Mouse (Mus musculus) brain, adult 10 weeks (tissue): ENCODE results near the gene Stag1. TPM values are rescaled to one million over a fixed set of nuclear protein-coding genes. Genes with fewer than 3 reads are reported as not detected.

Experiments used
- polyA plus RNA-seq: library from polyadenylated mRNA; stranded (reverse); fragments of 350-450 nt; fragmentation: Illumina TruSeq; extraction: RNeasy Lipid Tissue Mini Kit (QIAGEN cat#74804); gene quantifications from one replicate; pipeline ENCODE4 v1.2.3, GENCODE M21; 2015; ENCODE audit warnings: low read depth, low replicate concordance

The Stag1 gene
- 17.4 TPM for polyA plus RNA-seq

DNA sequence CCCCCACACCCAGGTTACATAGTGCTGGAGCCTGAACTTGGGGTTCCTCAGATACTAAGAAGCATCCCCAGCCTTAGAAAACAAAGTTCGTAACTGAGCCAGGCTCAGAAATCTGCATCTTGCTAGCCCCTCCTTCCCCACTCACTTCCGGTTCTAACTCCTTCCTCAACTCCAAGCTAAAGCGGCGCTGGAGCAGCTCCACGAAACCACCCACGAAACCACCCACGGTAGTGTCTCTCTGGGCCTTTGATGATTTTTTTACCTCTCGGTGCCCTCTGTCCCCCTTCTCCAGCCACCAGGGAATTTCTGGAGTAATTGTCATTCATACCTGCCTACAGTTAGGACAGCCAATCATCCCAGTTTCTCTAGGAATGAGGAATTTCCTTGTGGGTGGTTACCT is at the start of gene Stag1:
Stag1 (plus strand) TSS at position 253 of the 400 bp plus-strand sequence.

DNA sequence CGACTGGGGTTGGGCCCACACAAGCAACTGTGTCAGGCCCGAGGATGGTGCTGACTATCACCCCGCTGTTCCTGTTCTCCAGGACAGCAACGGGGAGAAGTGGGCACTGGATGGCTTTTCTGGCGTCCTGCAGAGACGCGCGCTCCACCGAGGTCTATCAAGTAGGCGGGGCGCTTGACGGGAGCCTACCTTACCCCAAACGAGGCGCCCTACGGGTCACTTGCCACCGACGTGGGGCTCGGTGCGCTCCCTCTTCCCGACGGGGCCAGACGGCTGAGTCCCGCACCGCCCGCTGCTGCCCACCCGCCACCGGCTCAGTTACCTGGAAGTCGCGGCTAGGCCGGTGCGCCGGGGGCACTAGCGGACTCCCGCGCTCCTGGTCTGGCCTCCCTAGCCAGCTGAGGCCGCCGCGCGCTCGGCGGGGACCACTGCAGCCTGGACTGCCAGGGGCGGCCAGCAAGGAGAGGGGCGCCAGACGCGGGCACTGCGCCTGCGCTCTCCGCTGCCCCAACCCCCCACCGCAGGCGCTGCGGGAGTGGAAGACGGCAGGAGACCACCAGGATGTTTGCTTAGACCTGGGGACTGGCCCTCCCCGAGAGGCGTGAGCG is 26.9 kb upstream of the Stag1 start, which contains the start of gene Slc35g2:
Slc35g2 (minus strand) TSS at position 465 of the 608 bp plus-strand sequence.

Other genes with a start within 250 kb of the Stag1 start
- gene Il20rb, start 111.0 kb upstream of the Stag1 start, polyA plus RNA-seq = 1.7 TPM
- gene Nck1, start 51.7 kb upstream of the Stag1 start, polyA plus RNA-seq = 54.1 TPM
- 39.8 TPM for gene Slc35g2, start 26.7 kb upstream of the Stag1 start, polyA plus RNA-seq